27 mouse cellular contexts compared by ENCODE assay signal in the genomic region with DNA sequence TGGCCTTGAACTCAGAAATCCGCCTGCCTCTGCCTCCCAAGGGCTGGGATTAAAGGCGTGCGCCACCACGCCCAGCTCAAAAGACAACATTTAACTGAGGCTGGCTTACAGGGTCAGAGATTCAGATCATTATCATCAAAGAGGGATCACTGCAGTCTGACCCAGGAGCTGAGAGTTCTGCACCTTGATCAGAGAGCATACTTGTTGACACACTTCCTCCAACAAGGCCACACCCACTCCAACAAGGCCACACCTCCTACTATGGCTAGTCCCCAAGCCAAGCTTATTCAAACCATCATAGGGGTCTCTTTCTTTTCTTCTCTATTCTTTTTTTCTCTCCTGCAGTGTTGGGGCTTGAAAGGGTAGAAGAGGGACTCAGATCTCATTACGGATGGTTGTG. TPM values are rescaled to one million over a fixed set of nuclear protein-coding genes. Genes with fewer than 3 reads are reported as not detected.
DNase-seq lines count a peak whose midpoint lies in the region; ATAC-seq and TF ChIP-seq lines count a peak whose summit lies in the region.
"Had no signal": no experiment of that assay in that cellular context is flagged by ENCODE, and none has a peak within 500 bp of the region (broad histone marks: within the 10 kb centered on the region; RNA-seq: fewer than 3 reads in every experiment).

No protein-coding gene starts in this region.

- intact Hi-C loops in left cerebral cortex, adult 2 months (cut with DNase I), result no loop called here

- TF ChIP-seq CTCF in liver, adult 2 months (IDR thresholded peaks at IDR 0.05; ENCODE audit: low read depth, low read length), result no peak
- no peak for TF ChIP-seq CTCF in left cerebral cortex, adult 2 months (IDR thresholded peaks at IDR 0.05)

- H3K36me3 ChIP-seq in liver, adult 2 months (ENCODE audit: control insufficient read depth, insufficient read depth, low read length), result no peaks in the 10 kb centered on the region
- H3K36me3 ChIP-seq: hindbrain, embryonic 13.5 days; liver, embryonic 12.5 days; midbrain, embryonic 12.5 days had no signal

- TF ChIP-seq POLR2A in liver, adult 2 months (IDR thresholded peaks at IDR 0.05; ENCODE audit: extremely low read depth, insufficient read depth, low read length), result no peak

- no peak for ATAC-seq in activated CD4-positive, CD25-positive, alpha-beta regulatory T cell, adult 4 months
- ATAC-seq: inflammation-experienced regulatory T-cells, adult 6 months; liver, embryonic 12.5 days had no signal

- no peak overlapping the region for H3K9ac ChIP-seq in liver, adult 2 months (ENCODE audit: low read depth, low read length)
- H3K9ac ChIP-seq: embryonic facial prominence, embryonic 13.5 days; forebrain, embryonic 12.5 days; heart, embryonic 13.5 days; hindbrain, embryonic 13.5 days; liver, embryonic 12.5 days; midbrain, embryonic 12.5 days had no signal

- DNase-seq in liver, adult 2 months (ENCODE audit: extremely low read depth, low read depth, low spot score), result peak; percentile 74
- no peak for DNase-seq in liver
- peak; percentile 82 for DNase-seq in ES-CJ7 (ENCODE audit: low read depth, low spot score)
- DNase-seq in naive thymus-derived CD4-positive, alpha-beta T cell, adult 2 months (ENCODE audit: low read depth), result peak; percentile 46
- peak; percentile 26 to 48 for DNase-seq in thymus, postnatal 36 days
- DNase-seq in cerebellum, adult 11-12 months, result no peak
- DNase-seq in left cerebral cortex, adult 2 months (ENCODE audit: extremely low spot score in 1 of 2, low spot score in 2 of 2), result no peak
- DNase-seq: adrenal gland, adult 8-10 months; cerebellum, adult 2 months; cerebellum, postnatal 36 days; embryo, embryonic 11 days; gastrocnemius, postnatal 36 days; heart, adult 2 months; kidney, adult 18-20 months; lung, adult 18-20 months; lung, postnatal 14 days; retina, postnatal 1 day had no signal

- no peak overlapping the region for H3K4me3 ChIP-seq in liver, adult 2 months (ENCODE audit: insufficient read depth, low read depth, low read length)
- H3K4me3 ChIP-seq in left cerebral cortex, adult 2 months, result no peak overlapping the region
- H3K4me3 ChIP-seq: embryonic facial prominence, embryonic 13.5 days; erythroblast, embryonic 14.5 days; forebrain, embryonic 12.5 days; heart, adult 2 months; heart, embryonic 13.5 days; hindbrain, embryonic 13.5 days; liver, embryonic 12.5 days; midbrain, embryonic 12.5 days had no signal

- 76% methylated on average over 5 of the region's 5 CpGs for WGBS in liver, adult 2 months

- no peak overlapping the region for H3K27ac ChIP-seq in liver, adult 2 months (replicated peaks; ENCODE audit: insufficient read depth, low read depth, low read length)
- no peak overlapping the region for H3K27ac ChIP-seq in left cerebral cortex, adult 2 months
- H3K27ac ChIP-seq: embryonic facial prominence, embryonic 13.5 days; forebrain, embryonic 12.5 days; heart, adult 2 months; hindbrain, embryonic 13.5 days; kidney, postnatal 0 days; liver, embryonic 12.5 days; midbrain, embryonic 12.5 days had no signal

- H3K79me2 ChIP-seq in liver, adult 2 months (ENCODE audit: control insufficient read depth, insufficient read depth, low read length), result no peaks in the 10 kb centered on the region

- H3K4me1 ChIP-seq in liver, adult 2 months (ENCODE audit: control insufficient read depth, insufficient read depth, low read length), result peaks cover 6% of the 10 kb centered on the region

- no peaks in the 10 kb centered on the region for H3K27me3 ChIP-seq in liver, adult 2 months (ENCODE audit: control insufficient read depth, insufficient read depth, low read length)
- H3K27me3 ChIP-seq: heart, embryonic 13.5 days had no signal

RNA-seq across cellular contexts. Expression of a gene that starts 6.6 kb away (rescaled TPM):
- 43.4 and 43.5 TPM in 2 replicates for total RNA-seq in liver, adult 2 months (2014; rRNA removed)
- polyA plus RNA-seq in liver, adult 2 months (2012; rRNA removed), result 11.1 and 16.9 TPM in 2 replicates
- 10 to 100 TPM; 43.2 to 52.8 TPM for polyA plus RNA-seq in activated CD4-positive, CD25-positive, alpha-beta regulatory T cell, adult 4 months (2017; shearing (Covaris generic))
- 1 to 10 TPM; 3.4 to 3.9 TPM for total RNA-seq in left cerebral cortex, adult 2 months (2021)

RNA-seq across cellular contexts. Expression of a gene that starts 30.9 kb away (rescaled TPM):
- total RNA-seq in liver, adult 2 months (2014; rRNA removed), result 2.5 and 3.9 TPM in 2 replicates
- 5.3 and 7.5 TPM in 2 replicates for polyA plus RNA-seq in liver, adult 2 months (2012; rRNA removed)
- 10 to 100 TPM in 1 of 2 experiments, 1 to 10 TPM in 1; 8.5 to 17.3 TPM for polyA plus RNA-seq in activated CD4-positive, CD25-positive, alpha-beta regulatory T cell, adult 4 months (2017; shearing (Covaris generic))
- 1 to 10 TPM; 3.9 TPM for total RNA-seq in left cerebral cortex, adult 2 months (2021)
- polyA plus RNA-seq: erythroblast, embryonic 14.5 days had no signal

RNA-seq across cellular contexts. Expression of a gene that starts 31.0 kb away (rescaled TPM):
- total RNA-seq in liver, adult 2 months (2014; rRNA removed), result 2.1 and 2.6 TPM in 2 replicates
- 8.7 and 11.9 TPM in 2 replicates for polyA plus RNA-seq in liver, adult 2 months (2012; rRNA removed)
- polyA plus RNA-seq in activated CD4-positive, CD25-positive, alpha-beta regulatory T cell, adult 4 months (2017; shearing (Covaris generic)), result 10 to 100 TPM in 1 of 2 experiments, 1 to 10 TPM in 1; 7.4 to 13.7 TPM
- 1 to 10 TPM; 4.6 to 5.0 TPM for total RNA-seq in left cerebral cortex, adult 2 months (2021)

Comparison
In these comparisons a context has a peak if more than half of its experiments do, and no peak if none do; other contexts are left out.
1. DNase-seq: peak in liver, adult 2 months (single experiment), ES-CJ7 (single experiment), naive thymus-derived CD4-positive, alpha-beta T cell, adult 2 months (single experiment) and thymus, postnatal 36 days (2 of 2); none in liver (single experiment), cerebellum, adult 11-12 months (single experiment) and left cerebral cortex, adult 2 months (0 of 2).